Mouse (Mus musculus) liver, embryonic 14.5 days (tissue): ENCODE results near the gene Ppfibp2. TPM values are rescaled to one million over a fixed set of nuclear protein-coding genes. Genes with fewer than 3 reads are reported as not detected.

Experiments
- ATAC-seq: fragments of 200-750 bp; cut with Nextera tagmentation; 2 replicates; pipeline ENCODE4 v1.8.0; 2017; ENCODE audit warnings: moderate number of reproducible peaks, mild to moderate bottlenecking, moderate library complexity; ENCODE audit not compliant: insufficient read depth
- DNase-seq, 3 experiments: peaks; one replicate each; pipeline ENCODE4 v3.0.0-alpha.2; 2012 to 2013; ENCODE audit warnings: low read depth in 3 of 3, low spot score in 3 of 3
- H3K27ac ChIP-seq: fragments of 300-500 bp; sonication (generic); 2 replicates; pipeline ENCODE4 v1.5.1; 2014; ENCODE audit warnings: moderate library complexity, mild to moderate bottlenecking, control low read depth, inconsistent platforms
- H3K27me3 ChIP-seq: fragments of 300-500 bp; sonication (generic); 2 replicates; pipeline ENCODE4 v1.6.1; 2014; ENCODE audit warnings: mild to moderate bottlenecking, low read length, moderate library complexity; ENCODE audit not compliant: control insufficient read depth, insufficient read depth
- H3K36me3 ChIP-seq: fragments of 300-500 bp; sonication (generic); replicated peaks from 2 replicates; pipeline ENCODE4 v1.6.1; 2014; ENCODE audit warnings: low read depth; ENCODE audit not compliant: control insufficient read depth, insufficient read depth
- H3K4me1 ChIP-seq, 2 experiments: fragments of 200-500 bp in 1 of 2; fragments of 300-500 bp in 1 of 2; sonication (generic) in 1 of 2; replicated peaks; 2 replicates each; pipeline ENCODE4 v1.6.1; 2012 to 2014; ENCODE audit warnings: antibody characterized with exemption in 1 of 2, inconsistent platforms in 1 of 2, low read length in 1 of 2; ENCODE audit not compliant: control insufficient read depth in 2 of 2, insufficient read depth in 2 of 2
- H3K4me2 ChIP-seq: fragments of 300-500 bp; sonication (generic); 2 replicates; pipeline ENCODE4 v1.6.1; 2014; ENCODE audit warnings: low read depth, mild to moderate bottlenecking, control low read depth, moderate library complexity
- H3K4me3 ChIP-seq, 2 experiments: fragments of 200-500 bp in 1 of 2; fragments of 300-500 bp in 1 of 2; sonication (generic) in 1 of 2; 2 replicates each; pipeline ENCODE4 v1.5.1; 2012 to 2014; ENCODE audit warnings: low read depth in 2 of 2, low read length in 2 of 2, mild to moderate bottlenecking in 2 of 2, control low read depth in 1 of 2, inconsistent platforms in 1 of 2, moderate library complexity in 1 of 2; ENCODE audit not compliant: insufficient read depth in 1 of 2
- H3K9ac ChIP-seq: fragments of 300-500 bp; sonication (generic); replicated peaks from 2 replicates; pipeline ENCODE4 v1.6.1; 2014; ENCODE audit warnings: mild to moderate bottlenecking, control low read depth, moderate library complexity
- H3K9me3 ChIP-seq: fragments of 300-500 bp; sonication (generic); 2 replicates; pipeline ENCODE4 v1.6.1; 2016; ENCODE audit warnings: low read length, mixed read lengths; ENCODE audit not compliant: control insufficient read depth
- CTCF ChIP-seq: IDR thresholded peaks from 2 replicates; pipeline ENCODE4 v1.5.1; 2016; ENCODE audit warnings: antibody characterized with exemption, low read depth, control low read depth
- EP300 ChIP-seq: IDR thresholded peaks from 2 replicates; pipeline ENCODE4 v1.6.1; 2016; ENCODE audit warnings: antibody characterized with exemption, low read depth
- WGBS: fragments of 180-500 bp; shearing (Covaris S2); extraction: QIAGEN DNeasy Blood & Tissue Kit; methylation state at CpG from one replicate; pipeline ENCODE4 v1.1.7; 2014; ENCODE audit not compliant: insufficient replicate concordance; 5-methylcytosine and 5-hydroxymethylcytosine counted together
- polyA plus RNA-seq, 2 experiments: library from polyadenylated mRNA; depleted of rRNA in 1 of 2; stranded (reverse) in 1 of 2; unstranded in 1 of 2; fragments of >200 nt; fragmentation: Nextera tagmentation in 1 of 2; extraction: Ambion mirVana in 1 of 2; gene quantifications; 2 replicates each; pipeline versions ENCODE4 v1.2.1 to v1.2.3; 2012 to 2014

Gene Ppfibp2
- polyA plus RNA-seq, 2 experiments = 2.5 to 3.1 TPM

GRCm38 (mm10) chr7:107561584-107561983 lies 33.4 kb upstream of the Ppfibp2 start:
- Histone ChIP-seq H3K9ac (no peak overlapping the region), H3K4me3 (no peak overlapping the region), H3K27ac (no peak overlapping the region), H3K9me3 (no peaks in the 10 kb centered on the region), H3K4me2 (no peak overlapping the region), H3K4me1 (no peaks in the 10 kb centered on the region), H3K36me3 (no peaks in the 10 kb centered on the region), H3K27me3 (no peaks in the 10 kb centered on the region)
- WGBS = 6% methylated on average over 3 of the region's 3 CpGs
- no peak for TF ChIP-seq CTCF
- TF ChIP-seq EP300 = no peak
- no peak for ATAC-seq
- DNase-seq = no peak

GRCm38 (mm10) chr7:107563727-107564126 lies 31.3 kb upstream of the Ppfibp2 start:
- Histone ChIP-seq H3K9me3 (no peaks in the 10 kb centered on the region), H3K27me3 (no peaks in the 10 kb centered on the region), H3K4me1 (no peaks in the 10 kb centered on the region), H3K36me3 (no peaks in the 10 kb centered on the region), H3K4me3 (no peak overlapping the region), H3K9ac (no peak overlapping the region), H3K4me2 (no peak overlapping the region), H3K27ac (no peak overlapping the region)
- TF ChIP-seq EP300 = no peak
- TF ChIP-seq CTCF = no peak
- no peak for ATAC-seq
- WGBS = 30% methylated on average over 2 of the region's 2 CpGs
- DNase-seq = no peak

GRCm38 (mm10) chr7:107567261-107567671 lies 27.7 kb upstream of the Ppfibp2 start, which contains the start of gene Olfml1:
Gene Olfml1, plus strand, starts transcription at chr7:107567446.
- Histone ChIP-seq H3K9me3 (no peaks in the 10 kb centered on the region), H3K4me3 (peak within 1 kb of the TSS in 1 of 2 experiments; percentile 45; a peak in 2 of 4 replicates), H3K27ac (no peak within 1 kb of the TSS), H3K4me2 (no peak within 1 kb of the TSS), H3K4me1 (no peaks in the 10 kb centered on the region), H3K36me3 (no peaks in the 10 kb centered on the region), H3K27me3 (no peaks in the 10 kb centered on the region), H3K9ac (no peak within 1 kb of the TSS)
- DNase-seq (no peak), ATAC-seq (no peak)
- no peak for TF ChIP-seq EP300
- TF ChIP-seq CTCF = no peak
- 60% methylated on average over 7 of the region's 7 CpGs for WGBS

GRCm38 (mm10) chr7:107567674-107568073 lies 27.3 kb upstream of the Ppfibp2 start:
- ATAC-seq (no peak), DNase-seq (no peak)
- Histone ChIP-seq H3K27ac (no peak overlapping the region), H3K27me3 (no peaks in the 10 kb centered on the region), H3K4me3 (peak overlapping the region in 1 of 2 experiments; percentile 45; a peak in 2 of 4 replicates), H3K36me3 (no peaks in the 10 kb centered on the region), H3K9ac (no peak overlapping the region), H3K4me2 (no peak overlapping the region), H3K9me3 (no peaks in the 10 kb centered on the region), H3K4me1 (no peaks in the 10 kb centered on the region)
- 52% methylated on average over 5 of the region's 5 CpGs for WGBS
- TF ChIP-seq CTCF (no peak), EP300 (no peak)

GRCm38 (mm10) chr7:107568971-107569370 lies 26.0 kb upstream of the Ppfibp2 start:
- Histone ChIP-seq H3K36me3 (no peaks in the 10 kb centered on the region), H3K4me3 (no peak overlapping the region), H3K27me3 (no peaks in the 10 kb centered on the region), H3K9ac (no peak overlapping the region), H3K27ac (no peak overlapping the region), H3K4me2 (no peak overlapping the region), H3K4me1 (no peaks in the 10 kb centered on the region), H3K9me3 (no peaks in the 10 kb centered on the region)
- TF ChIP-seq EP300 (no peak), CTCF (no peak)
- no peak for ATAC-seq
- no peak for DNase-seq
- WGBS = 34% methylated on average over 4 of the region's 4 CpGs
